Mouse (Mus musculus): Measurements from ENCODE around the gene Atg4a. TPM values are rescaled to one million over a fixed set of nuclear protein-coding genes. Genes with fewer than 3 reads are reported as not detected.
A peak's percentile ranks its signal among the peaks of the same experiment; 100 is the strongest.

Gene Atg4a
- total and polyA plus RNA-seq, 3 experiments = 15.7 to 55.7 (median 22.5) TPM

- TF ChIP-seq EP300 (IDR thresholded peaks at IDR 0.05; ENCODE audit: low read length) (no peak), UBTF (IDR thresholded peaks at IDR 0.05; ENCODE audit: low read depth, low read length) (no peak), ETS1 (conservative IDR thresholded peaks at IDR 0.05; ENCODE audit: low read depth, low read length) (peak; percentile 57), GABPA (IDR thresholded peaks at IDR 0.05; ENCODE audit: insufficient replicate concordance, low read depth, low read length) (no peak), ZC3H11A (IDR thresholded peaks at IDR 0.05; ENCODE audit: low read depth, low read length) (no peak), MEF2A (IDR thresholded peaks at IDR 0.05; ENCODE audit: borderline replicate concordance, low read depth, low read length) (peak; percentile 41; the same call in 1 of the 2 replicates), ELF1 (IDR thresholded peaks at IDR 0.05; ENCODE audit: low read depth, low read length) (peak; percentile 43), POLR2A (IDR thresholded peaks at IDR 0.05; ENCODE audit: low read depth, low read length) (no peak), E2F4 (IDR thresholded peaks at IDR 0.05; ENCODE audit: insufficient replicate concordance, low read depth, low read length) (no peak)
- Histone ChIP-seq H3K36me3 (replicated peaks in 1 of 2; ENCODE audit: control insufficient read depth in 1 of 2, insufficient read depth in 1 of 2, low read length in 1 of 2) (no peaks in the 10 kb centered on the region), H3K9me3 (replicated peaks; ENCODE audit: low read length) (no peaks in the 10 kb centered on the region), H3K27me3 (replicated peaks) (no peaks in the 10 kb centered on the region), H3K4me2 (ENCODE audit: insufficient read depth, low read depth, poor library complexity, severe bottlenecking) (peak overlapping the region; percentile 46), H3K9ac (ENCODE audit: insufficient read depth, low read depth) (no peak overlapping the region), H3K4me3 (replicated peaks in 1 of 3; ENCODE audit: low read depth in 2 of 3, low read length in 2 of 3, poor library complexity in 1 of 3) (peak overlapping the region in 1 of 3 experiments; percentile 19), H3K27ac (ENCODE audit: insufficient read depth, low read depth) (no peak overlapping the region), H3K79me2 (replicated peaks; ENCODE audit: control insufficient read depth, extremely low read depth, insufficient read depth, poor library complexity, severe bottlenecking) (peaks cover 4% of the 10 kb centered on the region; the same call in 1 of the 2 replicates), H3K4me1 (ENCODE audit: control insufficient read depth in 1 of 2, insufficient read depth in 2 of 2) (peaks cover 11 to 53% of the 10 kb centered on the region in 2 experiments)
- in situ Hi-C loops (cut with MboI; ENCODE audit: low pct_ligation_motif_present, low pct_unique_long_range_greater_than_20kb, low sequenced_read_pairs) (no loop called here), dilution Hi-C loops (cut with MboI; ENCODE audit: extremely low pct_ligation_motif_present, extremely low pct_unique_long_range_greater_than_20kb, low sequenced_read_pairs) (no loop called here)
- DNase-seq (ENCODE audit: extremely low read depth) = peak; percentile 41
These were observed 22.8 kb downstream of the Atg4a start for GRCm38 (mm10) chrX:140979546-140979945.

- peaks cover 11 to 59% of the 10 kb centered on the region in 2 experiments for H3K4me1 ChIP-seq (ENCODE audit: control insufficient read depth in 1 of 2, insufficient read depth in 2 of 2)
- no peaks in the 10 kb centered on the region for H3K36me3 ChIP-seq (replicated peaks in 1 of 2; ENCODE audit: control insufficient read depth in 1 of 2, insufficient read depth in 1 of 2, low read length in 1 of 2)
- no peak overlapping the region for H3K27ac ChIP-seq (ENCODE audit: insufficient read depth, low read depth)
- no peak overlapping the region for H3K9ac ChIP-seq (ENCODE audit: insufficient read depth, low read depth)
- H3K4me2 ChIP-seq (ENCODE audit: insufficient read depth, low read depth, poor library complexity, severe bottlenecking) = 0 out of 2 replicates have a peak overlapping the region, but pooled peaks have one; percentile 8
- peaks cover 4% of the 10 kb centered on the region; the same call in 1 of the 2 replicates for H3K79me2 ChIP-seq (replicated peaks; ENCODE audit: control insufficient read depth, extremely low read depth, insufficient read depth, poor library complexity, severe bottlenecking)
- no peaks in the 10 kb centered on the region for H3K27me3 ChIP-seq (replicated peaks)
- H3K4me3 ChIP-seq (replicated peaks in 1 of 3; ENCODE audit: low read depth in 2 of 3, low read length in 2 of 3, poor library complexity in 1 of 3) = peak overlapping the region in 1 of 3 experiments; percentile 19
- in situ Hi-C loops (cut with MboI; ENCODE audit: low pct_ligation_motif_present, low pct_unique_long_range_greater_than_20kb, low sequenced_read_pairs) = no loop called here
- dilution Hi-C loops (cut with MboI; ENCODE audit: extremely low pct_ligation_motif_present, extremely low pct_unique_long_range_greater_than_20kb, low sequenced_read_pairs) = no loop called here
- peak; percentile 23 for DNase-seq (ENCODE audit: extremely low read depth)
- H3K9me3 ChIP-seq (replicated peaks; ENCODE audit: low read length) = no peaks in the 10 kb centered on the region
- TF ChIP-seq TBP (conservative IDR thresholded peaks at IDR 0.05; ENCODE audit: low read depth, low read length) (no peak), IRF4 (IDR thresholded peaks at IDR 0.05; ENCODE audit: low read depth, low read length) (peak; percentile 42; the same call in 1 of the 2 replicates), CHD1 (IDR thresholded peaks at IDR 0.05; ENCODE audit: low read depth, low read length) (no peak), CTCF (conservative IDR thresholded peaks at IDR 0.05 in 1 of 2, IDR thresholded peaks at IDR 0.05 in 1 of 2; ENCODE audit: low read depth in 2 of 2, low read length in 2 of 2) (no peak), MAZ (IDR thresholded peaks at IDR 0.05; ENCODE audit: low read depth, low read length) (no peak), NELFE (IDR thresholded peaks at IDR 0.05; ENCODE audit: low read depth, low read length) (no peak), ZNF384 (IDR thresholded peaks at IDR 0.05; ENCODE audit: low read depth, low read length) (no peak), TCF12 (IDR thresholded peaks at IDR 0.05; ENCODE audit: low read depth, low read length) (peak; percentile 51; the same call in 1 of the 2 replicates), ETS1 (conservative IDR thresholded peaks at IDR 0.05; ENCODE audit: low read depth, low read length) (peak; percentile 66), BHLHE40 (IDR thresholded peaks at IDR 0.05; ENCODE audit: low read depth, low read length) (peak; percentile 70), ZC3H11A (IDR thresholded peaks at IDR 0.05; ENCODE audit: low read depth, low read length) (no peak), EP300 (IDR thresholded peaks at IDR 0.05; ENCODE audit: low read length) (peak; percentile 49; the same call in 1 of the 2 replicates)
These were observed 23.5 kb downstream of the Atg4a start for GRCm38 (mm10) chrX:140980163-140980562.

Measured in CH12.LX (cell line).